Mouse (Mus musculus) stomach, embryonic 14.5 days (tissue): ENCODE results near the gene Notch4. TPM values are rescaled to one million over a fixed set of nuclear protein-coding genes. Genes with fewer than 3 reads are reported as not detected.

Source experiments
- ATAC-seq: fragments of 200-750 bp; cut with Nextera tagmentation; 2 replicates; pipeline ENCODE4 v1.8.0; 2017; ENCODE audit warnings: low read depth, moderate TSS enrichment; ENCODE audit not compliant: insufficient number of reproducible peaks, insufficient read depth, low FRiP score
- H3K27ac ChIP-seq: fragments of 300-500 bp; sonication (generic); 2 replicates; pipeline ENCODE4 v1.5.1; 2014; ENCODE audit warnings: mild to moderate bottlenecking, low read length, moderate library complexity, mixed read lengths
- H3K27me3 ChIP-seq: fragments of 300-500 bp; sonication (generic); 2 replicates; pipeline ENCODE4 v1.6.1; 2014; ENCODE audit warnings: low read length, control low read depth, mixed read lengths; ENCODE audit not compliant: control insufficient read depth, insufficient read depth
- H3K36me3 ChIP-seq: fragments of 300-500 bp; sonication (generic); 2 replicates; pipeline ENCODE4 v1.6.1; 2014; ENCODE audit warnings: mild to moderate bottlenecking, control low read depth, low read length, moderate library complexity, mixed read lengths; ENCODE audit not compliant: control insufficient read depth, insufficient read depth
- H3K4me1 ChIP-seq: fragments of 300-500 bp; sonication (generic); 2 replicates; pipeline ENCODE4 v1.6.1; 2014; ENCODE audit warnings: low read length, control low read depth, mixed read lengths; ENCODE audit not compliant: control insufficient read depth, insufficient read depth
- H3K4me2 ChIP-seq: fragments of 300-500 bp; sonication (generic); replicated peaks from 2 replicates; pipeline ENCODE4 v1.6.1; 2014; ENCODE audit warnings: low read depth, low read length, control low read depth
- H3K4me3 ChIP-seq: fragments of 300-500 bp; sonication (generic); 2 replicates; pipeline ENCODE4 v1.5.1; 2014; ENCODE audit warnings: low read depth, low read length, control low read depth
- H3K9ac ChIP-seq: fragments of 300-500 bp; sonication (generic); replicated peaks from 2 replicates; pipeline ENCODE4 v1.6.1; 2014; ENCODE audit warnings: low read depth, mild to moderate bottlenecking, control low read depth, low read length, moderate library complexity, mixed read lengths
- H3K9me3 ChIP-seq: fragments of 300-500 bp; sonication (generic); 2 replicates; pipeline ENCODE4 v1.6.1; 2016; ENCODE audit warnings: low read depth, low read length, control low read depth; ENCODE audit not compliant: control insufficient read depth
- WGBS: fragments of 180-500 bp; shearing (Covaris S2); extraction: QIAGEN DNeasy Blood & Tissue Kit; methylation state at CpG from one replicate; pipeline ENCODE4 v1.1.7; 2014; 5-methylcytosine and 5-hydroxymethylcytosine counted together
- polyA plus RNA-seq: library from polyadenylated mRNA; unstranded; fragments of >200 nt; fragmentation: Nextera tagmentation; extraction: Ambion mirVana; gene quantifications from 2 replicates; pipeline ENCODE4 v1.2.1, GENCODE M21; 2014

Gene Notch4
- polyA plus RNA-seq, 1 experiment from 2014 or later = 3.9 TPM

GRCm38 (mm10) chr17:34592581-34593549 is 28.8 kb downstream of the Notch4 start:
- no peaks in the 10 kb centered on the region for H3K9me3 ChIP-seq
- WGBS = under 1% methylated on average over 25 of the region's 32 CpGs
- H3K4me3 ChIP-seq = peak overlapping the region; percentile 87
- peak; percentile 5; the same call in 1 of the 2 replicates for ATAC-seq
- H3K9ac ChIP-seq = peak overlapping the region; percentile 95
- peak overlapping the region; percentile 99 for H3K27ac ChIP-seq
- no peaks in the 10 kb centered on the region for H3K27me3 ChIP-seq
- H3K4me2 ChIP-seq = peak overlapping the region; percentile 88
- peaks cover 58% of the 10 kb centered on the region for H3K4me1 ChIP-seq
- H3K36me3 ChIP-seq = peaks cover 17% of the 10 kb centered on the region

GRCm38 (mm10) chr17:34593752-34594525 is 29.9 kb downstream of the Notch4 start:
- peaks cover 17% of the 10 kb centered on the region for H3K36me3 ChIP-seq
- no peaks in the 10 kb centered on the region for H3K9me3 ChIP-seq
- peak overlapping the region; percentile 87 for H3K4me3 ChIP-seq
- no peaks in the 10 kb centered on the region for H3K27me3 ChIP-seq
- ATAC-seq = no peak; the same call in 1 of the 2 replicates
- peak overlapping the region; percentile 95 for H3K9ac ChIP-seq
- peak overlapping the region; percentile 88 for H3K4me2 ChIP-seq
- WGBS = 40% methylated on average over 33 of the region's 34 CpGs
- peaks cover 54% of the 10 kb centered on the region for H3K4me1 ChIP-seq
- peak overlapping the region; percentile 99; the same call in 1 of the 2 replicates for H3K27ac ChIP-seq

GRCm38 (mm10) chr17:34596098-34596497 is 32.0 kb downstream of the Notch4 start:
- no peaks in the 10 kb centered on the region for H3K27me3 ChIP-seq
- no peak overlapping the region for H3K4me2 ChIP-seq
- H3K36me3 ChIP-seq = peaks cover 22% of the 10 kb centered on the region
- no peak overlapping the region for H3K9ac ChIP-seq
- H3K9me3 ChIP-seq = no peaks in the 10 kb centered on the region
- no peak overlapping the region for H3K27ac ChIP-seq
- H3K4me1 ChIP-seq = peaks cover 33% of the 10 kb centered on the region
- H3K4me3 ChIP-seq = no peak overlapping the region
- 59% methylated on average over 8 of the region's 8 CpGs for WGBS
- ATAC-seq = no peak

GRCm38 (mm10) chr17:34597566-34598095 is 33.6 kb downstream of the Notch4 start, which contains the start of gene Ager:
Gene Ager, plus strand, starts transcription at chr17:34597862.
- ATAC-seq = no peak
- Histone ChIP-seq H3K36me3 (peaks cover 26% of the 10 kb centered on the region), H3K4me3 (no peak within 1 kb of the TSS), H3K9ac (0 out of 2 replicates have a peak within 1 kb of the TSS, but pooled peaks have one; percentile 14), H3K4me2 (no peak within 1 kb of the TSS), H3K9me3 (no peaks in the 10 kb centered on the region), H3K27ac (peak within 1 kb of the TSS; percentile 58; the same call in 1 of the 2 replicates), H3K27me3 (no peaks in the 10 kb centered on the region), H3K4me1 (peaks cover 36% of the 10 kb centered on the region; the same call in 1 of the 2 replicates)
- 17% methylated on average over 6 of the region's 6 CpGs for WGBS

GRCm38 (mm10) chr17:34599891-34600290 is 35.8 kb downstream of the Notch4 start:
- no peak for ATAC-seq
- Histone ChIP-seq H3K27ac (no peak overlapping the region), H3K4me2 (no peak overlapping the region), H3K36me3 (peaks cover 21% of the 10 kb centered on the region; the same call in 1 of the 2 replicates), H3K9me3 (no peaks in the 10 kb centered on the region), H3K4me3 (no peak overlapping the region), H3K4me1 (peaks cover 31% of the 10 kb centered on the region; the same call in 1 of the 2 replicates), H3K27me3 (no peaks in the 10 kb centered on the region), H3K9ac (no peak overlapping the region)
- WGBS = 79% methylated on average over 9 of the region's 9 CpGs

- Histone ChIP-seq H3K9ac (no peak overlapping the region; the same call in 1 of the 2 replicates), H3K9me3 (no peaks in the 10 kb centered on the region), H3K4me2 (0 out of 2 replicates have a peak overlapping the region, but pooled peaks have one; percentile 90), H3K27me3 (no peaks in the 10 kb centered on the region), H3K4me1 (peaks cover 32% of the 10 kb centered on the region), H3K4me3 (no peak overlapping the region), H3K27ac (no peak overlapping the region), H3K36me3 (peaks cover 9% of the 10 kb centered on the region; the same call in 1 of the 2 replicates)
- ATAC-seq = no peak
- 88% methylated on average over 12 of the region's 12 CpGs for WGBS
Observed at GRCm38 (mm10) chr17:34601796-34602195, 37.7 kb downstream of the Notch4 start.

GRCm38 (mm10) chr17:34603375-34604060 is 39.5 kb downstream of the Notch4 start, which contains the start of gene Rnf5:
Gene Rnf5, minus strand, starts transcription at chr17:34603690.
- Histone ChIP-seq H3K9me3 (no peaks in the 10 kb centered on the region), H3K36me3 (peaks cover 9% of the 10 kb centered on the region; the same call in 1 of the 2 replicates), H3K4me1 (peaks cover 27% of the 10 kb centered on the region), H3K9ac (peak within 1 kb of the TSS; percentile 84), H3K27me3 (no peaks in the 10 kb centered on the region), H3K4me3 (peak within 1 kb of the TSS; percentile 76), H3K4me2 (peak within 1 kb of the TSS; percentile 95), H3K27ac (peak within 1 kb of the TSS; percentile 93)
- peak; percentile 94 for ATAC-seq
- under 1% methylated on average over 30 of the region's 30 CpGs for WGBS
